Mouse (Mus musculus): ENCODE data around the gene Cog5.
"Not testable (repeated sequence)": the region's sequence is repeated elsewhere in the genome, so short reads cannot be mapped to it uniquely, and the experiment has no call there.

The Cog5 gene
- long read RNA-seq, experiment 1, partial matches to known transcripts, result 3 of 11 reads
- long read RNA-seq, experiment 1, other reads (novel, unspliced or antisense), result 7 of 11 reads
- long read RNA-seq, experiment 2, partial matches to known transcripts, result 2 of 9 reads
- long read RNA-seq, experiment 2, other reads (novel, unspliced or antisense), result 4 of 9 reads

- intact Hi-C loops (cut with DNase I), result loop anchor here (10.0 kb wide), 1 partner anchor 270 kb away; no protein-coding TSS in a partner anchor
These were observed at the start of gene Cog5, which contains the start of gene Dus4l for GRCm38 (mm10) chr12:31654197-31654964. Gene Cog5 (plus strand): TSS chr12:31654869. Gene Dus4l (minus strand): TSS chr12:31654826.

GRCm38 (mm10) chr12:31604894-31605293, 49.8 kb upstream of the Cog5 start:
- intact Hi-C loops (cut with DNase I), result no loop called here

- intact Hi-C loops (cut with DNase I), result no loop called here
These were observed 46.5 kb upstream of the Cog5 start for GRCm38 (mm10) chr12:31608138-31608537.

- intact Hi-C loops (cut with DNase I), result no loop called here
These were observed 41.3 kb upstream of the Cog5 start for GRCm38 (mm10) chr12:31613353-31613752.

- intact Hi-C loops (cut with DNase I), result no loop called here
These were observed 34.6 kb upstream of the Cog5 start for GRCm38 (mm10) chr12:31620106-31620505.

- intact Hi-C loops (cut with DNase I), result no loop called here
These were observed 29.7 kb upstream of the Cog5 start for GRCm38 (mm10) chr12:31625016-31625415.

GRCm38 (mm10) chr12:31628396-31628795, 26.3 kb upstream of the Cog5 start:
- intact Hi-C loops (cut with DNase I), result not testable (repeated sequence)

GRCm38 (mm10) chr12:31633970-31634342, 20.7 kb upstream of the Cog5 start:
- intact Hi-C loops (cut with DNase I), result no loop called here

- intact Hi-C loops (cut with DNase I), result no loop called here
These were observed 20.1 kb upstream of the Cog5 start, which contains the start of gene Bcap29 for GRCm38 (mm10) chr12:31634343-31635239. Gene Bcap29 (minus strand): TSS chr12:31634658.

- intact Hi-C loops (cut with DNase I), result no loop called here
These were observed 19.4 kb upstream of the Cog5 start for GRCm38 (mm10) chr12:31635240-31635607.

GRCm38 (mm10) chr12:31653611-31654010, 1.1 kb upstream of the Cog5 start:
- intact Hi-C loops (cut with DNase I), result loop anchor here (10.0 kb wide), 1 partner anchor 271 kb away; no protein-coding TSS in a partner anchor

GRCm38 (mm10) chr12:31654965-31655477, 352 bp downstream of the Cog5 start:
- intact Hi-C loops (cut with DNase I), result loop anchor here (10.0 kb wide), 1 partner anchor 270 kb away; no protein-coding TSS in a partner anchor

GRCm38 (mm10) chr12:31656841-31657240, 2.2 kb downstream of the Cog5 start:
- intact Hi-C loops (cut with DNase I), result loop anchor here (10.0 kb wide), 1 partner anchor 268 kb away; no protein-coding TSS in a partner anchor

- intact Hi-C loops (cut with DNase I), result no loop called here
These were observed 11.3 kb downstream of the Cog5 start for GRCm38 (mm10) chr12:31665999-31666398.

- intact Hi-C loops (cut with DNase I), result no loop called here
These were observed 12.5 kb downstream of the Cog5 start for GRCm38 (mm10) chr12:31667187-31667586.

- intact Hi-C loops (cut with DNase I), result no loop called here
These were observed 32.0 kb downstream of the Cog5 start for GRCm38 (mm10) chr12:31686679-31687078.

- intact Hi-C loops (cut with DNase I), result no loop called here
These were observed 38.6 kb downstream of the Cog5 start for GRCm38 (mm10) chr12:31693278-31693677.

- intact Hi-C loops (cut with DNase I), result no loop called here
These were observed 46.1 kb downstream of the Cog5 start for GRCm38 (mm10) chr12:31700623-31701347.

GRCm38 (mm10) chr12:31701411-31701810, 46.7 kb downstream of the Cog5 start:
- intact Hi-C loops (cut with DNase I), result no loop called here

- intact Hi-C loops (cut with DNase I), result no loop called here
These were observed 49.2 kb downstream of the Cog5 start for GRCm38 (mm10) chr12:31703904-31704303.

- intact Hi-C loops (cut with DNase I), result no loop called here
These were observed 51.5 kb downstream of the Cog5 start for GRCm38 (mm10) chr12:31706168-31706567.

Measured in adrenal gland (tissue).